Mouse (Mus musculus): Measurements from ENCODE around the gene Gpr87. TPM values are rescaled to one million over a fixed set of nuclear protein-coding genes. Genes with fewer than 3 reads are reported as not detected.

Gpr87 gene
- polyA plus RNA-seq, 3 experiments from 2014 or later = not detected

- no peak for ATAC-seq
Observed at GRCm38 (mm10) chr3:59138946-59139468, 55.9 kb downstream of the Gpr87 start.

GRCm38 (mm10) chr3:59135911-59136653 lies 58.8 kb downstream of the Gpr87 start:
- no peak for ATAC-seq

- ATAC-seq = no peak
Observed at GRCm38 (mm10) chr3:59133189-59133588, 61.7 kb downstream of the Gpr87 start.

- ATAC-seq = peak; percentile 60
Observed at GRCm38 (mm10) chr3:59131966-59132365, 62.9 kb downstream of the Gpr87 start.

- ATAC-seq = no peak
Observed at GRCm38 (mm10) chr3:59131081-59131480, 63.8 kb downstream of the Gpr87 start.

GRCm38 (mm10) chr3:59130431-59130830 lies 64.5 kb downstream of the Gpr87 start:
- peak; percentile 41 for ATAC-seq

GRCm38 (mm10) chr3:59129547-59129946 lies 65.4 kb downstream of the Gpr87 start:
- no peak for ATAC-seq

Other genes with a start within 250 kb of the Gpr87 start
- 1 to 10 TPM in 1 of 3 experiments, under 1 TPM in 2; 0.48 to 1.5 (median 0.61) TPM for gene Med12l, start 189.3 kb downstream of the Gpr87 start, polyA plus RNA-seq (2017; shearing (Covaris generic))
- gene Gpr171, start 93.3 kb downstream of the Gpr87 start, polyA plus RNA-seq (2017; shearing (Covaris generic)) = 10 to 100 TPM; 45.7 to 91.9 (median 55.6) TPM
- 1 to 10 TPM; 2.8 to 3.6 (median 3.3) TPM for gene P2ry14, start 41.5 kb downstream of the Gpr87 start, polyA plus RNA-seq (2017; shearing (Covaris generic))
- under 1 TPM in 1 of 3 experiments, not detected in 2; 0.60 TPM for gene P2ry13, start 15.8 kb upstream of the Gpr87 start, polyA plus RNA-seq (2017; shearing (Covaris generic))
- under 1 TPM in 2 of 3 experiments, not detected in 1; 0.31 to 0.44 TPM for gene P2ry12, start 67.8 kb upstream of the Gpr87 start, polyA plus RNA-seq (2017; shearing (Covaris generic))
- not detected for gene Igsf10, start 149.3 kb upstream of the Gpr87 start, polyA plus RNA-seq (2017; shearing (Covaris generic))

All from inflammation-experienced regulatory T-cells, adult 6 months (primary cell).